Mouse (Mus musculus) neural tube, postnatal 0 days (tissue): ENCODE data around the gene Msantd3. TPM values are rescaled to one million over a fixed set of nuclear protein-coding genes. Genes with fewer than 3 reads are reported as not detected.

Experiments
- polyA plus RNA-seq: library from polyadenylated mRNA; unstranded; fragments of >200 nt; fragmentation: Nextera tagmentation; extraction: Ambion mirVana; gene quantifications from 2 replicates; pipeline ENCODE4 v1.2.1, GENCODE M21; 2015

The Msantd3 gene
- polyA plus RNA-seq, result 17.0 and 20.0 TPM in 2 replicates

DNA sequence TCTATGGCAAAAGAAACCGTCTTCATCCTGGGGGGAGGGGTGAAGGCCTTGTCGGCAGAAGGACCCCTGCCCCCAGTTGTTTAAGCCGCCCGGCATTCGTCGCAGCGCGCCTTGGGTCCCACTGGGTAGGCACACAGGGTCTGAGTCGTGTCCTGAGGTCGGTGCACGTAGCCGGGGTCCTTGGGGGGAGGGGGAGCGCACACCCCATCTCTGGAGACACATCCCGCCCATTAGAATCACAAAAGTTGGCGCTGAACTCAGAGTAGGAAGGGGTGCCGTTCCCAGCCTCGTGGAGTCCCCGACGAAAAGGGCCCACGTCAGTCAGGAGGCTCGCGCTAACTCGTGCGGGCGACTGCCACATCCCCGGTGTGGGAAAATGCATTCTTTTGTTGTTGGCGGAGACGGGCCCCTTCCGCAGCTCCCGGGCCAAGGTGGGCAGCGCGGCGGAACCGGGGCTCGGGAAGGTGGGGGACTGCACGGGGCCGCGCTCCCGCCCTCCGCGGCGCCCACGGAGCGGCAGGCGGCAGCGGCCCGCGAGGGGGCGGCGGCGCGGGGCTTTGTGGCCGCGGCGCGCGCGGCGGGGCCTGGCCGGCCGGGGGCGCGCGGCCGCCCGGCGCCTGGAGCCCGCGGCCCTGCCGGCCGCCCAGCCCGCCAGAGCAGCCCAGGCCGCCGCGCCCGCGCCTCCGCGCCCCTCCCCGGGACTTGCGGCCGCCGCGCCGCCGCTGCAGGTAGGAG lies at the start of gene Msantd3:
Gene Msantd3, plus strand, starts transcription at position 95 of the 735 bp plus-strand sequence.

DNA sequence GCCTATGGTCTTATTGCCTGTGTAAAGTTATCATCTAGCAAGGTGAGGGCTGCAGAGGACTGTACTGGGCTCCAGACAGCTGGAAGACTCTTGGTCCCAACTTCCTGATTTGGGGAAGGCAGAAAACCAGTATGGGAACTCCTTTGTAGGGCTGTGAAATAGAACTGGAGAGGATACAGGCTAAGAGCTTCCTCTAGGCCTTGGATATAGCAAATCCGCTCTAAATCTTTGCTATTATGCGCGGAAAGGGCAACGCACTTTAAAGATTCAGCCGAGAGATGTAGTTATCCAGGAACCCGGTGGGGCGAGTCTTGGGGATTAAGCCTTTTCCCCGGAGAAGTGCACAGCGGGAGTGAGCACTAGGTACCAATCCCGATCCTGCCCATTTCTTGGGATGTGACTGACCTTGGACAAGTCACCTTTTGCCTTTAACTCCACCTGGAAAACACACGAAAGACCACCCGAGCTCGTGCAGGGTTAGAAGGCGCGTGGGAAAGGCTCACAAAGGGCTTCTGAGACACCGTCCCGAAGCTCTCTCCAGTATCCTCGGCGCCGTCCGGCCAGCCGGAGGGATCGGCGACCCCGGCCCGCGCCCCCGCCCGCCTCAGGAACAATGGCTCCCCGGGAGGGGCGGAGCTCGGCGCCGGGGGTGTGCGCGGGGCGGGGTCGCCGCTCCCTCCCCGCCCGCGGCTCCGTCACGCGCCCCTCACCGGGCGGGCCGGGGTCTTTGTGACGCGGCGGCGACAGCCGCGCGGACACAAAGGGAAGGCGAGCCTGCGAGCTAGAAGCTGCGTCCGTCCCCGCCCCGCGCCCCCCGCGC lies 44.9 kb downstream of the Msantd3 start, which contains the start of gene Tmeff1:
Gene Tmeff1, plus strand, starts transcription at position 754 of the 820 bp plus-strand sequence.

Other genes starting within 250 kb of the Msantd3 start
- gene Tex10, start 66.5 kb upstream of the Msantd3 start, polyA plus RNA-seq, result 22.6 and 23.4 TPM in 2 replicates
- gene Tmeff1, start 45.2 kb downstream of the Msantd3 start, polyA plus RNA-seq, result 184 and 192 TPM in 2 replicates
- 0.57 and 0.68 TPM in 2 replicates for gene Cavin4, start 123.6 kb downstream of the Msantd3 start, polyA plus RNA-seq